Mouse (Mus musculus) stomach, postnatal 0 days (tissue): ENCODE measurements around the gene 2900011O08Rik. TPM values are rescaled to one million over a fixed set of nuclear protein-coding genes. Genes with fewer than 3 reads are reported as not detected.

Source experiments
- ATAC-seq: fragments of 200-750 bp; cut with Nextera tagmentation; 2 replicates; pipeline ENCODE4 v1.8.0; 2017; ENCODE audit not compliant: low FRiP score, low TSS enrichment
- DNase-seq: peaks from one replicate; pipeline ENCODE4 v3.0.0-alpha.2; 2016; ENCODE audit warnings: low spot score
- H3K27ac ChIP-seq: fragments of 300-500 bp; sonication (generic); replicated peaks from 2 replicates; pipeline ENCODE4 v1.5.1; 2014; ENCODE audit warnings: mild to moderate bottlenecking, control low read depth
- H3K27me3 ChIP-seq: fragments of 300-500 bp; sonication (generic); 2 replicates; pipeline ENCODE4 v1.6.1; 2014; ENCODE audit warnings: low read length; ENCODE audit not compliant: control insufficient read depth, insufficient read depth
- H3K36me3 ChIP-seq: fragments of 300-500 bp; sonication (generic); 2 replicates; pipeline ENCODE4 v1.6.1; 2014; ENCODE audit warnings: low read length, mixed read lengths; ENCODE audit not compliant: control insufficient read depth, insufficient read depth
- H3K4me1 ChIP-seq: fragments of 300-500 bp; sonication (generic); replicated peaks from 2 replicates; pipeline ENCODE4 v1.6.1; 2014; ENCODE audit warnings: antibody characterized with exemption; ENCODE audit not compliant: control insufficient read depth, insufficient read depth
- H3K4me2 ChIP-seq: fragments of 300-500 bp; sonication (generic); replicated peaks from 2 replicates; pipeline ENCODE4 v1.6.1; 2014; ENCODE audit warnings: low read depth, mild to moderate bottlenecking, control low read depth, moderate library complexity
- H3K4me3 ChIP-seq: fragments of 300-500 bp; sonication (generic); 2 replicates; pipeline ENCODE4 v1.5.1; 2014; ENCODE audit warnings: low read depth, low read length, control low read depth
- H3K9ac ChIP-seq: fragments of 300-500 bp; sonication (generic); 2 replicates; pipeline ENCODE4 v1.6.1; 2014; ENCODE audit warnings: mild to moderate bottlenecking, low read length, control low read depth, mixed read lengths
- H3K9me3 ChIP-seq: fragments of 300-500 bp; sonication (generic); 2 replicates; pipeline ENCODE4 v1.6.1; 2016; ENCODE audit warnings: low read length; ENCODE audit not compliant: control insufficient read depth
- CTCF ChIP-seq: IDR thresholded peaks from 2 replicates; pipeline ENCODE4 v1.5.1; 2016; ENCODE audit warnings: antibody characterized with exemption, low read depth, mild to moderate bottlenecking, moderate library complexity
- EP300 ChIP-seq: optimal IDR thresholded peaks from 2 replicates; pipeline ENCODE3; 2016; ENCODE audit warnings: antibody characterized with exemption
- WGBS: fragments of 180-500 bp; shearing (Covaris S2); extraction: QIAGEN DNeasy Blood & Tissue Kit; methylation state at CpG from one replicate; pipeline ENCODE4 v1.1.7; 2014; 5-methylcytosine and 5-hydroxymethylcytosine counted together
- polyA plus RNA-seq: library from polyadenylated mRNA; unstranded; fragments of >200 nt; fragmentation: Nextera tagmentation; extraction: Ambion mirVana; gene quantifications from 2 replicates; pipeline ENCODE4 v1.2.1, GENCODE M21; 2015

The 2900011O08Rik gene
- polyA plus RNA-seq, 1 experiment from 2014 or later, result 0.70 TPM

- 89% methylated on average over 7 of the region's 7 CpGs for WGBS
- Histone ChIP-seq H3K27ac (no peak overlapping the region), H3K27me3 (no peaks in the 10 kb centered on the region), H3K9ac (no peak overlapping the region), H3K36me3 (peaks cover 15% of the 10 kb centered on the region), H3K4me2 (no peak overlapping the region), H3K9me3 (no peaks in the 10 kb centered on the region), H3K4me3 (no peak overlapping the region), H3K4me1 (no peaks in the 10 kb centered on the region)
- no peak for TF ChIP-seq CTCF
- TF ChIP-seq EP300, result no peak
- DNase-seq, result no peak
- no peak for ATAC-seq
Measured at GRCm38 (mm10) chr16:14130796-14131195, 144.4 kb downstream of the 2900011O08Rik start.

- peaks cover 18% of the 10 kb centered on the region for H3K36me3 ChIP-seq
- H3K4me3 ChIP-seq, result no peak overlapping the region
- no peak for ATAC-seq
Measured at GRCm38 (mm10) chr16:14131376-14131775, 145.0 kb downstream of the 2900011O08Rik start.

DNA sequence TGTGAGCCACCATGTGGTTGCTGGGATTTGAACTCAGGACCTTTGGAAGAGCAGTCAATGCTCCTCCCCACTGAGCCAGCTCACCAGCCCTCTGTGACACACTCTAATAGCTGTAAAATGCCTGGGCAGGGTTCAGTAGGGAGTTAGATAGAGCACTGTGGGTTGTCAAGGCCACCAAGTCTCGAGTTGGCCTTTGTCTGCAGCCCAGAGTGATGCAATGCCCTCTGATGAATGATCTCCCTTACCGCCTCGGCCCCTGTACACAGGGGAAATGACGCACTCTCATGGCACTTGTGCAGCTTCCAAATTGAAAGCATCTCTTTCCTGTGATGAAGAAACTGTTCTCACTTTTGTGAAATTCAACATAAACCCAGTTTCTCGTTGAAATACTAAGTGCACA is 145.4 kb downstream of the 2900011O08Rik start:
- H3K4me1 ChIP-seq, result no peaks in the 10 kb centered on the region
- no peak overlapping the region for H3K27ac ChIP-seq
- WGBS, result 78% methylated on average over 5 of the region's 5 CpGs
- H3K27me3 ChIP-seq, result no peaks in the 10 kb centered on the region
- peaks cover 20% of the 10 kb centered on the region for H3K36me3 ChIP-seq
- no peak overlapping the region for H3K4me2 ChIP-seq
- ATAC-seq, result no peak
- no peak overlapping the region for H3K4me3 ChIP-seq
- TF ChIP-seq EP300, result no peak
- no peak for TF ChIP-seq CTCF
- no peak for DNase-seq
- no peak overlapping the region for H3K9ac ChIP-seq
- H3K9me3 ChIP-seq, result no peaks in the 10 kb centered on the region

More at GRCm38 (mm10) chr16:14131376-14131775, 145.0 kb downstream of the 2900011O08Rik start:
- H3K9me3 ChIP-seq, result no peaks in the 10 kb centered on the region
- H3K4me1 ChIP-seq, result no peaks in the 10 kb centered on the region
- no peak overlapping the region for H3K4me2 ChIP-seq
- 73% methylated on average over 3 of the region's 3 CpGs for WGBS
- no peak overlapping the region for H3K27ac ChIP-seq
- no peaks in the 10 kb centered on the region for H3K27me3 ChIP-seq
- TF ChIP-seq CTCF, result peak; percentile 43
- no peak for TF ChIP-seq EP300
- no peak for DNase-seq
- H3K9ac ChIP-seq, result no peak overlapping the region

DNA sequence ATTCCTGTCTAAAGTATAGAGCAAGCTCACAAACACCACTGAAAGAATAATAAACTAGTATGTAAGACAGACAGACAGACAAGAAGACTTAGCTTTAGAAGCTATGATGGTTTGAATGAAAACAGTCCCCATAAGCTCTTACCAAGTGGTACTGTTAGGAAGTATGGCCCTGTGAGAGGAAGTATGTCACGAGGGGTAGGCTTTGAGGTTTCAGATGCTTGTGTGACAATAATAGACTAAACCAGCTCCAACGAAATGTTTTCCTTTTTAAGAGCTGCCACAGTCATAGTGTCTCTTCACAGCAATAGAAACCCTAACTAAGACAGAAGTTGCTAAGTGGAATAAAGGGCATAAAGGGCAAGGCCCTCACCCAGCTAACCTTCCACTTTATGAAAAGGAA is 148.6 kb downstream of the 2900011O08Rik start:
- WGBS, result 83% methylated on average over 2 of the region's 2 CpGs
- Histone ChIP-seq H3K9me3 (no peaks in the 10 kb centered on the region), H3K9ac (no peak overlapping the region), H3K4me2 (no peak overlapping the region), H3K36me3 (peaks cover 20% of the 10 kb centered on the region), H3K27me3 (no peaks in the 10 kb centered on the region), H3K27ac (no peak overlapping the region), H3K4me3 (no peak overlapping the region), H3K4me1 (no peaks in the 10 kb centered on the region)
- ATAC-seq, result no peak
- DNase-seq, result no peak
- no peak for TF ChIP-seq EP300
- no peak for TF ChIP-seq CTCF

- Histone ChIP-seq H3K4me2 (no peak overlapping the region), H3K36me3 (peaks cover 28% of the 10 kb centered on the region; the same call in 1 of the 2 replicates), H3K4me3 (no peak overlapping the region), H3K9me3 (no peaks in the 10 kb centered on the region), H3K4me1 (no peaks in the 10 kb centered on the region), H3K9ac (no peak overlapping the region), H3K27me3 (no peaks in the 10 kb centered on the region), H3K27ac (no peak overlapping the region)
- WGBS, result 89% methylated on average over 1 of the region's 1 CpGs
- DNase-seq (no peak), ATAC-seq (no peak)
- TF ChIP-seq EP300, result no peak
- TF ChIP-seq CTCF, result no peak
Measured at GRCm38 (mm10) chr16:14137976-14138561, 151.7 kb downstream of the 2900011O08Rik start.

DNA sequence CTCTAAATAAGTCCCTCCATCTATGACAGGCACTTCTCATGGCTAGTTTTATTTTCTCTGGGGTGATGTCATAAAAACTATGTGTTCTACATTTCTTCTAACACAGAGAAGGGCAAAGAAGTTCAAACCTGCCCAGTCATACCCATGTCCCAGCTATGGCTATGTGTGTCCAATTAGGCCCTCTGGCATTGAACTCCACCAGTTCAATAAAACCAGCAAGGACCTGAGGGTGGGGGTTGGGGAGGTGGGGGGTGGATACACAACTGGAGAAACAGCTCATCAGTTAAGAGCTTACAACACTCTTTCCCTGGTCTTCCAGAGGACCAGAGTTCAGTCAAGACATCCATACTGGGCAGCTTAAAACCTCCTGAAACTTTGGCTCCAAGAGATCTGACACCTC is 152.7 kb downstream of the 2900011O08Rik start:
- DNase-seq (no peak), ATAC-seq (no peak)
- H3K4me3 ChIP-seq, result no peak overlapping the region
- H3K9me3 ChIP-seq, result no peaks in the 10 kb centered on the region
- TF ChIP-seq CTCF, result no peak
- TF ChIP-seq EP300, result no peak
- H3K36me3 ChIP-seq, result peaks cover 31% of the 10 kb centered on the region; the same call in 1 of the 2 replicates
- H3K9ac ChIP-seq, result no peak overlapping the region
- H3K27me3 ChIP-seq, result no peaks in the 10 kb centered on the region
- no peak overlapping the region for H3K27ac ChIP-seq
- no peaks in the 10 kb centered on the region for H3K4me1 ChIP-seq
- H3K4me2 ChIP-seq, result no peak overlapping the region
